Mouse (Mus musculus) adrenal gland, postnatal 14 days (tissue): ENCODE results near the gene Gtf2ird1. TPM values are rescaled to one million over a fixed set of nuclear protein-coding genes. Genes with fewer than 3 reads are reported as not detected.

Experiments
- DNase-seq: peaks from one replicate; pipeline ENCODE4 v3.0.0; 2021; ENCODE audit warnings: mixed read lengths
- total RNA-seq: library from RNA; stranded (reverse); gene quantifications from 2 replicates; pipeline ENCODE4 v1.2.3, GENCODE M21; 2021

Gtf2ird1 gene
- total RNA-seq, 1 experiment from 2014 or later: 61.7 TPM

DNA sequence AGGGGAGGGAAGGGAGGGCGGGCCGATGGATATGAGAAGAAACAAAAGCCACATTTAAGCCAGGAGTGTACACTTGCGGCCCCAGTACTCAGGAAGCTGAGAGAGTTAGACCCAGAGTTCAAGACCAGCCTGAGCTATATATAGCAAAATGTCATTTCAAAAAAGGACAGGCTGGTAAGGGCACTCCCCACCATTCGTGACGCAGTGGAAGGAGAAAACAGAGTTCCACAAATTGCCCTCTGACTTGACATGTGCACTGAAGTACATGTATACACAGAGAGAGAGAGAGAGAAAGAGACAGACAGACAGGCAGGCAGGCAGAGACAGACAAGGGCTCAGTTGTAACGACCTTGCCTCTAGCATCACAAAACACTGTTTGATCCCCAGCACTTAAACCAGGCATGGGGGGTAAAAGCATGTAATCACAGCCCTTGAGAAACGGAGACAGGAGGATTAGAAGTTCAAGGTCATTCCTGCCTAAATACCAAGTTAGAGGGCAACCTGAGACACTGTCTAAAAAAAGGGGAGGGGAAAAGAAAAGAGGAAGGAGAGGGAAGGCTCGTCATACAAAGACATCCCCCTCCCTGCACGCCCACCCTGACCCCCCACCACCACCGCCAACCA lies 11.2 kb downstream of the Gtf2ird1 start:
- DNase-seq: no peak

DNA sequence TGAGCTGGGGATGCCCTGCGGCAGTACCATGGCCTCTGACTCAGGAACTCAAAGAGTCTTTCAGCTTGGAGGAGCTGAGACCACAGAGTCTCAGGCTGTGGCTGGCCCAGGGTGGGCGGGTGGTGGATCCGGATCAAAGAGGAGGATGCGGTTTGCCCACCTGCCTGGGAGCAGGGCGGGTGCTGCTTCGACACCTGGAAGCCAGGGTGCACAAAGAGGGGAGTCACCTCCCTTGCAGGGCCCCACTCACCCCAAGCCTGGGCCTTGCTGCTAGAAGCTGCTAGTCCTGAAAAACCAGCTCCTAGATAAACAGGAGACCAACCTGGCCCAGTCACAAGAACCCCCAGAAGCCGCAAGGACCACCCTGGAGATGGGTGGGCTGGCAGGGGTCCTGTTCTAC lies 12.0 kb downstream of the Gtf2ird1 start:
- no peak for DNase-seq

DNA sequence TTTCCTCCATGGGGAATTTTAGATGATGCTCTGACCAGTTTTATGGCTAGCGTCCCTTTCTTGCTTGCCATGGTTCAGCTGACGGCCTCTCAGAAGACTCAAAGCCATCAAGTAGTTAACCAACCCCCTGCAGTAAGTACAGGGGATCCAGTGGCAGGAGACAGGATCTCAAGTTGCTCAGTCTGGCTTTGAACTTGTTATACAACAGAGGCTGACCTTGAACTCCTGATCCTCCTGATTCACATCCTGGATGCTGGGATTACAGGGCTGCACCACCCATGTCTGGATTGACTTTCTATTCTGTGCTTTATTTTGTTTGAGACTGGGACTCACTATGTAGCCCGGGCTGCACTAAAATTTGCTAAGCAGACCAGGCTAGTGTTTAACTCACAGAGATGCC lies 14.4 kb downstream of the Gtf2ird1 start:
- DNase-seq: no peak

DNA sequence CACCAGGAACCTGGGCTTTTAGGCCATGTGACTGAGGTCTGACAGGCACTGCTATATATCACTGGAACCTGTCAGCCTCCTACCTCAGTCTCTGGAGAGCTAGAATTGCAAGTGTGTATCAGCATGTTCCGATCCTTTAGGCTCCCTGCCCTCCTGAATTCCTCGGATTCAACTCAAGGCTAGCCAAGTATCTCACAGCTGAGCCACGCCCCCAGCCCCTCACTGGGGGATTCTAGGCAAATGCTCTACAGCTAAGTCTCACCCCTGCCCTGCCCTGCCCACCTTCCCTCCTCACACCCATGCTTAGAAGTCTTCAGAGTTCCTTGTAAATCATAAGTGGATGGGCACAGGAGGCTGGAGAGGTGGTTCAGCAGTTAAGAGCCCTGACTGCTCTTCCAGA lies 15.4 kb downstream of the Gtf2ird1 start:
- peak; percentile 36 for DNase-seq

DNA sequence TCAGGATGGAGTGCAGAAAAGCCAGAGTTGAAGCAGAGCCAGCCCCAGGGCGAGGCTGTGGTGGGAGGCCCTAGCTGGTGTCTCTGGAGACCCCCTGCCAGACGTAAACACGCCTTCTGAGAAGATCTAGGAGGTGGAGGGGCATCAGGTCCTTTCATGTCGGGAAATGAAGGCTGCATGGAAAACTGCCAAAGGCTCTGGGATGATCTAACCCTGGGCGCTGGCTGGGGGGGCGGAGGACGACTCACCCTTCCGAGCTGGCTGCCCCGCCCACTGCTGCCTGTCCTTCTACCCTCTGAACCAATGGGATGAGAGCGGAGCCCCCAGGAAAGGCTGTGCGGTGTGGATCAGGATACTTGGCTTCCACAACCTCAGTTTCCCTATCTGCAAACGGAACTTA lies 16.4 kb downstream of the Gtf2ird1 start:
- DNase-seq: peak; percentile 94

DNA sequence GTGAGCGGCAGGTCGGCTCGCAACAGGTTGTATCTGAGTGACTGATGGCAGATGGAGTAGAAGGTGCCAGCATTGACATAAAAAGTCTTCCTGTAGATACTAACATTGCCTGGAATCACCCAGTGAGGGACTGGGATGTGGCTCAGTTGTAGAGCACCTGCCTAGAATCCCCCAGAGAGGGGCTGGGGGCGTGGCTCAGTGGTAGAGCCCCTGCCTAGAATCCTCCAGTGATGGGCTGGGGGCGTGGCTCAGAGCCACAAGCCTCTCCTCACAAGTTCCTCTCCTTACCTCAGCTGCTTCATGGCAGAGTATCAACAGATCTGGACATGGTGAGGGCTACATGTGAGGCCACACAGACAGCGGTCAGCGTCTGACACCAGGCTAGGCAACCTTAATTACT lies 17.0 kb downstream of the Gtf2ird1 start:
- DNase-seq: no peak

DNA sequence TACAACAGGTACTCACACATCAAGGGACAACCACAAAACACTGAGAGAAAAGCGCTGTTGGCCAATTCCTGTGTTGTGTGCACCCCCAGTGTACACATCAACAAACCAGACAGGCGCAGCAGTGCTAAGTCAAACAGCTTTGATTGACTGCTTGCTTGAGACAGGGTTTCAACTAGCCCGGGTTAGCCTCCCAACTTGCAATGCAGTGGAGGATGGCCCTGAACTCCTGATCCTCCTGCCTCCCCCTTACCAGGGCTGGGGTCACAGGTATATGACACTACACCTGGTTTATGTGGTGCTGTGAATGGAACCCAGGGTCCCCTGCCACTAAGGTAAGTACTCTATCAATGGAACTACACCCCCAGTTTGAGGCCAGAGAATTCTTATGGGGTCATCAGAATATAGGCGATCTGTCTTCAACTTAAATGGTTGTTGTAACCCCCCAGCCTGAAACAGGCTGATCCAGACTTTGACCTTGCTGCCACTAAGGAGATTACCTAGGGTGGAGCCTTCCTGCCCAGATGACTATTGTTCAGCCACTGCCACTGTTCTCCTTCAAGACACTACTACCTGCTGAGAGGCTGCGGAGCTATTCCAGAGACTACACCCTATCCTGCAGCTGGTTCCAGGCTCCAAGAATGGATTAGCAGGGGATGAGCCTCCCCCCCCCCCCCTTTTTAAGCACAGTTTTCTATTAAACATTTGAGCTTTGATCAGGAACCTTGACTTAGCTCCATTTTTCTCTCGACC lies 17.7 kb downstream of the Gtf2ird1 start:
- no peak for DNase-seq

DNA sequence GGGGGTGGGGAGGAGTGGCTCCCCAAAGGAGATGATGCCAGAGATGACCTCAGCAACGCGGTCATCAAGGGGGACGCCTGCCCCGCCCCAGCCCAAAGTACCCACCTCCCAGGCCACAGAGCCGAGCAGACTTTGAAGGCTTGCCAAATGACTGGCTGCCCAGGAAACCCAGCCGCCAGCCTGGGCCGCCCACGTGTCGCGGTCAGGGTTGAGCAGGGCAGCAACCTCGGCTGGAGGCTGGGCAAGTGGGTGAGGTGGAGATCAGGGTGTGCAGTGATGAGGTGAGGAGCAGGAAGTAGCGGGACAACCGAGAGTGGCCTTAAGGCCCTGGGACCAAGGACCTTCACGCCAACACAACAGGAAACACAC lies 19.1 kb downstream of the Gtf2ird1 start:
- peak; percentile 94 for DNase-seq

DNA sequence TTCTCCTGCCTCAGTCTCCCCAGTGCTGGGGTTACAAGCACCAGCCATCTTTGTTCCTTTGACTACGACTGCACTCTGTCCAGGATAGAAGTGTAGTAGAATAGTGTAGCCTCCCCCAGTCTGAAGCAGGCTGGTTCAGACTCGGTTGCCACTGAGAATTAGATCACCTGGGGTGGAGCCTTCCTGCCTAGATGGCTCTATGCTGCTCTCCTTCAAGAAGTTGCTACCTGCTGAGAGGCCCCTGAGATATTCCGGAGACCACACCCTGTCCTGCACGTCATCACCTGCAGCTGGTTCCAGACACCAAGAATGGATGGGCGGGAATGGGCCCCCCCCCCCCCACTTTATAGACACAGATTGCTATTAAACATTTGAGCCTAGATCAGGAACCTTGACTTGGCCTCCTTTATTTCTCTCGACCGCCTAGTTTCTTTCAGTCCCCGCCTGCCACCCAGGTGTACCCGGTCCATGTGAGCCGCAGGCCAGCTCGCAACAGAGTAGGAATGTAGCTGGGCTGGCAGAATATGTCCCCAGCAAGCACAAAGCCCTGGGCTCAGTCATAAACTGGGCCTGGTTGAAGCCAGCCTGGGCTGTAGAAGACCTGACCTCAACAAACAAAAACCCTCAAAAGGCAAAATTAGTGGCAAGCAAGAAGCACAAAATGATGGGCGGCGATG lies 19.6 kb downstream of the Gtf2ird1 start:
- DNase-seq: no peak

DNA sequence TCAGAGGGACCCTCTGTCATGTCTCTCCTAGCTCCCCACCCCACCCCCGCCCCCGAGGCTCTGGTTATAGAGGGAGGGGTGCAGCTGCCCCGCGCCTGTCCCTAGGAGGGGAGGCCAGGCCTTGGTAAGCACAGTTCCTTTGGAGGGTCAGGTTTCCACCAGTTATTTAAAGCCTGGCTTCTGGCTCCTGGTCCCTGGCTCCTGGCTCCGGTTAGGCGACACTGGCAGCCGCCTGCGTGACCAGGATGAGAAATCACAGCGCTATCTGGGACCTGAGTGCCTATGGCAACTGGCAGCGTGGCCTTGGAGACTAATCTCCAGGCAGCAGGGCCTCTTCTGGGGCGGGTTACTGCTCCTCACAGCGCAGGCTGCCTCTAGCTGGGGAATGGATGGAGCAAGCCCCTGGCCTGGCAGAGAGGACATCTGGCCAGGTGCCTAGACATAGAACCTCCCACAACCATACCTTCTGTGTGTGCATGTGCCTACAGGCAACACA lies 20.6 kb downstream of the Gtf2ird1 start:
- DNase-seq: peak; percentile 91

DNA sequence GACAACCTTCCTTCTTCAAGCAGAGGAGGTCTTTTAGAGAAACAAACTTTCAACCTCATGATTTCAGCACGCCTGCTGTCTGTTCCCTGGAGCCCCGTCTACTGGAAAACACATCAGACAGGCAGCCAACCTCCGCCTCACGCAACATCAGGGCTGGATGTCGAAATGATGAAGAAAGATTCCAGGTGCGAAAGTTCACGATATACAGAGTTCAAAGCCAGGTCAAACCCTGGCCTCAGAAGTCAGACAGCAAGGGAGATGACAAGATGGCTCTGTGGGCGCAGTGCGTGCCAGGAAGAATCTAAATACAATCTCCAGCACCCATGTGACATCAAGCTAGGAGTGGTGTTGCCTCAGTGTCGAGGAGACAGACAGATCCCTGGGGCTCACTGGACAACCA lies 23.4 kb downstream of the Gtf2ird1 start:
- peak; percentile 54 for DNase-seq

DNA sequence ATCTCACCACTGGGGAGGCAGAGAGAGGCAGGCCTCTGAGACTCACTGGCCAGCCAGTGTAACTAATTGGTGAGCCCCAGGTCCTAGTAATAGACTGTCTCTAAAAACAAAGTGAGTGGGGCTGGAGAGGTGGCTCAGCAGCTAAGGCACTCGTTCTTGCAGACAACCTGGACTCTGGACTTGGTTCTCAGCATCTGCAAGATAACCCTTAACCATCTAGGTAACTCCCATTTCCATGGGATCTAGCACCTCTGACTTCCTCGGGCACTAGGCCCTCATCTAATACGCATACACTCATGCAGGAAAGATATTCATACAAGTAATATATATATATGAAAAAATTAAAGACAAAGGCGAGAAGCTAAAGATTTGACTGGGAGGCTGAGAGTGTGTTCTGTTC lies 26.4 kb downstream of the Gtf2ird1 start:
- DNase-seq: no peak

DNA sequence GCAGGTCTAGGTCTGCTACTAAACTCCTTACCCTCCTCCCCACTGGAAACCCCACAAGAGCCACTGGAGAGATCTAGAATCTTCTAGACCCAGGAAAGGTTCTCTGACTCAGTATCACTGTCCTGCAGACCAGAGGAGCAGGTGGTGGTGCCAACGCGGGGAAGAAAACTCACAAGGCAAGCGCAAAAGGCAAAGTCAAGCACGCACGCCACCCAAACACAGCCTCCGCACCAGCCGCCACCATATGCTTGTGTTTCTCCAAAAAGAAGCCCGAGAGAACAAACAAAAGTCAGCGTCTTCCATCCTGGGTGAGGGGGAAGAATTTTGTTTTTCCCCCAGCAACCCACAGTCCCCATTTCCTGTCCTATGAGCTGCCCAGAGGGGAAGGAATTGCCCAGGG lies 28.9 kb downstream of the Gtf2ird1 start:
- no peak for DNase-seq

DNA sequence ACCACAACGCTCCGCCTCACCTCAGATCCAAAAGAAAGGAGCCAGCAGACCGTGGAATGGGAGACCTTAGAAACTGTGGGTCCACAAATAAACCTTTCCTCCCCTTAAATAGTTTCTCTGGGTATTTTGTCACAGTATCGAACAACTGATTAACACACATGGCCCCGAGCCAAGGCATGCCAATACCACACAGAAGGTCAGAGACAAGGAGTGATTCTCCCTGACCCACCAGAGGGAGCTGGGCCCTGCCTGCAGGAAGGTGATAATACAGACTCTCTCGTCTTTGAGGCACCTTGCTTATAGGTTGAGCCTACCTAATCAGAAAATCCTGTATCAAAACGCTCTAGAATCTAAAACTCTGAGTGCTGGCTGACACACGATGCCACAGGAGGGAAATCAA lies 30.9 kb downstream of the Gtf2ird1 start:
- peak; percentile 21 for DNase-seq

DNA sequence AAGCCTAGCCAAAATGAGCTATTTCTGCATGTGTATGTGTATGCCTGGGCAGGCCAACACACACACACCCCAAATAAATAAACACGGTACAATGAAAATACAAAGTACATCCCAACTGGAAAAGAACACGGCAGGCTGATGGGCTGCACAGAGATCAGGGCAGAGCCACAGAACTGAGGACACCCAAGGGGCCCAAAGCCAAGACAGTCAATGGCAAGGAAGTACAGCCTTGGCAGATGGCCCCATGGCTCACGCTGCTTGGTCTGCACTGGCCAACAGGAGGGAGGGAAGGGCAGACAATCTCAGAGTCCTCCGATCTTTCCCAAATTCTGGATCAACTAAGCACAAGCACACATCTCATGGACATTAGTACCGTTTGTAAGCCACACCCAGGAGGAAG lies 32.6 kb downstream of the Gtf2ird1 start:
- DNase-seq: peak; percentile 74

DNA sequence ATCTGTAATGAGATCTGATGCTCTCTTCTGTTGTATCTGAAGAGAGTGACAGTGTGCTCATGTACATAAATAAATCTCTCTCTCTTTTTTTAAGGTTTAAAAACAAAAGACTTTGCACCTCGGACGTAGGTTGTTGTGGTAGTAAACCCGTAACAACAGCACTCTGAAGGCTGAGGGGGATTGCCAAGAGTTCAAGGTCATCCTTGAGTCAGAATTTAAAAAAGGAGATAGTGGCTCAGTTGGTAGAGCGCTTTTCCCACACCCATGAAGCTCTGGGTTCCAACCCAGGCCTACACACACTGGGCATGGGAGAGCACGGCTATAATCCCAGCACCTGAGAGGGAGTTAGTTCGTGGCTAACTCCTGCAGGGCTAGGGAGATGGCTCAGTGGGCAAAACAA lies 33.1 kb downstream of the Gtf2ird1 start:
- DNase-seq: peak; percentile 43

DNA sequence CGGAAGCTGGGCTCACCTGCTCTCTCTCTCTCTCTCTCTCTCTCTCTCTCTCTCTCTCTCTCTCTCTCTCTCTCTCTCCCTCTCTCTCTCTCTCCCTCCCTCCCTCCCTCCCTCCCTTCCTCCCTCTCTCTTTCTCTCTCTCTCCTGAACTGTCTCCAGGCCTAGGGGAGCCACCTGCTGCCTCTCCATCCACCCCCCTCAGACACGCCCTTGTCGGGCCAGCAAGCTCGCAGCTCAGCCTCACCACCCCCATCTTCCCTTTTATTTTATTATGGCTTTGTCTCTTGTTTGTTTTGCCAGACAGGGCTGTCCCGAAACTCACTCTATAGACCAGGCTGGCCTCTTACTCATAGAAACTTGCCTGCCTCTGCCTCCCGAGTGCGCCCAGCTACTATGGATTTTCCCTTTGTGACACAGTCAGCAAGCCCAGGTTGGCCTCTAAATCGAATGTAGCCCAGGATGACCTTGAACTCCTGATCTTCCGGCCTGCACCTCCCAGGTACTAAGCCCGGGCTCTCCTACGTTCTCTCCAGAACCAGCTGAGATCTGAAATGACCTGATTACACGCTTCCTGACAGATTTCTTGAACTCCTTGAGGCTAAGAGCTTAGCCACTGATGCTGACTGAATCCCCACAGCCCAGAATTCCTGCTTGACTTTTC lies 34.1 kb downstream of the Gtf2ird1 start:
- no peak for DNase-seq

DNA sequence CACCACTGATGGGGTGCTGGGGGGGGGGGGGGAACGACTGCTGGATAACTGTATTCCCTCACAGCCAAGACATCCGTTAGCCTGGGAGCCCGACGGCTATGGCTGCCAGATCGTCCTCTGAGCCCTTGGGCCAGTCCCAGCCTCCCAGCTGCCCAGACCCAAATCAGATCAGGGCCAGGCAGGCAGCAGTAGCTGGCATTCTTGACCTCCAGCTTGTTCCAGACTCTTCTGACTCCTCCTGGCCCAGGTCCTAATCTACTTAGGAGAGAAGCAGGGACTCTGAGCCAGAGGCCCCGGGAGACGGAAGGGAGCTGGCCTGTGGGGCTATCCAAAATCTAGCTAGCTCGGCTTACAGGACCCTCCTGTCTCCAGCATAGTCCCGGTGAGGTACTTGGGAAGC lies 35.5 kb downstream of the Gtf2ird1 start:
- DNase-seq: peak; percentile 76

DNA sequence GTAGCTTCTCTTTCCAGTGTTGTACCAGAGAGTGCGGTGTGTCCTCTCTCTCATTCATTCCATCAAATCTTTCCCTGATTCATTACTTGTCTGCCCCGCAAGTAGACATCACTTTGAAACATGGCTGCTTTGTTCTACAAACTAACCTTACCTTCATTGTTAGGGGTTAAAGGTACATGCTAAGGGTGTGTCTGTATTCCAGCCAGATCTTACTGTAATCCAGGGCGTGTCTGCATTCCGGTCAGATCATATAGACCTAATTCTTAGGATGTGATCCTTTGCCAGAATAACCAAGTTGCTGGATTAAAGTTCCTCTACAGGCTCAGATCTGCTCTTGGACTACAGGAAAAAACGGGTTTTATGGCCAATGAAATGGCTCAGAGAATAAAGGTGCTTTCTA lies 36.8 kb downstream of the Gtf2ird1 start:
- no peak for DNase-seq

DNA sequence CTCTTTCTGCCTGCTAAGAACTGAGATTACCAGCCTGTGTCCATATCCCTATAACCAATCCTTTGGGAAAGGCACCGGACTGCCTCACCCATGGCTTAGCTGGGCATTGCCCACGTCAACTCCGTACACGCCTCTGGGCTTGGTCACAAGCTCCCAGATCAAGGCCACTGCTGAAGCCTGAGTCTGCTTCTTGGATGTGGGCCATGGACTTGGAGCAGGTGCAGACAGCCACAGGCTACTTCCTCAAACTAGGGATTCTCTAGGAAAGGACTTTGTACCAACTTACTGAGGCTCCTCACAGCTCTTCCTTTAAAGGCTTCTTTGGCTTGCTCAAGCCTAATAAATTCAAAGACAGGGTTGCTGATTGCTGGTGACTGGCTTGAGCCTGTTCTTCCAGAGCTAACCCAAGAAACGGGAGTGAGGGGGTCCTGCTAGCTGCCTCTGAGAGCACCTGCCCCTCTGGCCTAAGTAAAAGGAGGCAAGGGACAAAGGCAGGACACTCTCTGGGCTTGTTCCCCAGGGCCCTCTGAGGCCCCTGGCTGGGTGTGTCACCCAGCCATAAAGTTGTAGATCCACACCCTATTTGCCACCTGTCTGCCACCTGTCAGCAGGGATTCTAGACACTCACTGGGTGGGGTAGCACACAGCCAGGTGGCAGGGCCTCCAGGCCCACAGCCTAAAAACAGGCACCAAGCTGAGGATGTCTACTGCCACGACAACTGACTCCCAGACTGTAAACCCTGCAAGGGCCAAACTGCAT lies 38.0 kb downstream of the Gtf2ird1 start:
- peak; percentile 84 for DNase-seq

DNA sequence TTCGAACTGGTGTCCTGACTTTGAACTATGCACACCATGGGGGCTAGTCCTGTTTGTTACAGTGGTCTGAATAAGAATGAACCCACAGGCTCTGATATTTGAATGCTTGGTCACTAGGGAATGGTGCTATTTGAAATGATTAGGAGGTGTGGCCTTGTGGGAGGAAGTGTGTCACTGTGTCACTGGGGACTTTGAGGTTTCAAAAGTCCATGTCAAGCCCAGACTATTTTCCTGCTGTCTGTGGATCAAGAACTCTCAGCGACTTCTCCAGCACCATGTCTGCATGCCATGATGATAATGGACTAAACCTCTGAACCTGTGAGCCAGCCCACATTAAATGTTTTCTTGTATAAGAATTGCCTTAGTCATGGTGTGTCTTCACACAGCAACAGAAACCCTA lies 44.2 kb downstream of the Gtf2ird1 start:
- DNase-seq: no peak

DNA sequence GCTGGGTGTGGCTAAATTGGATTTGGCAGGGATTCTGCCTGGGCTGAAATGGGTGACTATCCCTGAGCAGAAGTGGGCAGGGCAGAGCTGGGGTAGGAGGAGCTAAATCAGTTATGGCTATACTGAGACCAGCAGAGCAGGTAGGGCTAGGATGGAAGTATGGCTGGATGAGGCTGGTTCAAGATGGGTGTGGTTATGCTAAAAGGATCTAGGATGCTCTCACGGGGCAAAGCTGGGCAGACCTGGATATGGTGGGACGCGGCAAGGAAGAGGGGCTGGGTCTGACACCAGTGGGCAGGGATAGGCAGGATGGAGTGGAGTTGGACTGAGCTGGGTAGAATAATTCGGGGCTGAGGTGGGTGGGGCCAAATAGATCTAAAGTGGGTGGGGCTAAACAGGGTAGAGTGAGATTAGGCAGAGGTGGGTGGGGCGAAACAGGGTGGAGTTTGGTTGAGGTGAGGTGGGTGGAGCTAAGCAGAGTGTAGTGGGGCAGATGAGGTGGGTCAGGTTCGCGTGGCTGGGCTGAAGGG lies 46.1 kb downstream of the Gtf2ird1 start:
- DNase-seq: peak; percentile 15
